Mouse (Mus musculus) E14TG2a.4 (cell line): ENCODE measurements at regions not wholly inside any gene's neighbourhood (a gene's known extent, or its start where the extent isn't known, plus 50 kb on each side); places are given as distances from the start of the nearest gene placed in this dataset.

Source experiments
- CTCF ChIP-seq: conservative IDR thresholded peaks from 2 replicates; pipeline ENCODE4 v1.5.1; 2014; ENCODE audit warnings: low read length
- NANOG ChIP-seq: IDR thresholded peaks from 2 replicates; pipeline ENCODE4 v1.6.1; 2014; ENCODE audit warnings: borderline replicate concordance, low read length, mixed read lengths
- POU5F1 ChIP-seq: IDR thresholded peaks from 2 replicates; pipeline ENCODE4 v1.6.1; 2014; ENCODE audit warnings: low read length, borderline replicate concordance

GRCm38 (mm10) chr13:78658285-78658684, 458.7 kb upstream of the Nr2f1 start:
- TF ChIP-seq CTCF (no peak), POU5F1 (no peak), NANOG (no peak)
